Mouse (Mus musculus) embryonic facial prominence, embryonic 11.5 days (tissue): ENCODE measurements around the gene Sema4d. TPM values are rescaled to one million over a fixed set of nuclear protein-coding genes. Genes with fewer than 3 reads are reported as not detected.
A peak's percentile ranks its signal among the peaks of the same experiment; 100 is the strongest.

ENCODE experiments used
- ATAC-seq: fragments of 200-750 bp; cut with Nextera tagmentation; replicated peaks from 2 replicates; pipeline ENCODE4 v1.8.0; 2017; ENCODE audit warnings: low read depth; ENCODE audit not compliant: insufficient number of reproducible peaks, low FRiP score, low TSS enrichment
- DNase-seq: peaks from one replicate; pipeline ENCODE4 v3.0.0-alpha.2; 2015; ENCODE audit warnings: low spot score
- H3K27ac ChIP-seq: fragments of 300-500 bp; sonication (generic); replicated peaks from 2 replicates; pipeline ENCODE4 v1.5.1; 2014; ENCODE audit warnings: mild to moderate bottlenecking, low read depth, low read length, control low read depth
- H3K27me3 ChIP-seq: fragments of 300-500 bp; sonication (generic); 2 replicates; pipeline ENCODE4 v1.6.1; 2014; ENCODE audit warnings: mild to moderate bottlenecking, low read length, moderate library complexity, mixed read lengths; ENCODE audit not compliant: control insufficient read depth, insufficient read depth
- H3K36me3 ChIP-seq: fragments of 300-500 bp; sonication (generic); replicated peaks from 2 replicates; pipeline ENCODE4 v1.6.1; 2014; ENCODE audit warnings: low read depth, mild to moderate bottlenecking, low read length, moderate library complexity, mixed read lengths; ENCODE audit not compliant: control insufficient read depth, insufficient read depth
- H3K4me1 ChIP-seq: fragments of 300-500 bp; sonication (generic); 2 replicates; pipeline ENCODE4 v1.6.1; 2014; ENCODE audit warnings: low read length, mixed read lengths; ENCODE audit not compliant: control insufficient read depth, insufficient read depth
- H3K4me2 ChIP-seq: fragments of 300-500 bp; sonication (generic); 2 replicates; pipeline ENCODE4 v1.6.1; 2014; ENCODE audit warnings: low read depth, mild to moderate bottlenecking, control low read depth, low read length, moderate library complexity
- H3K4me3 ChIP-seq: fragments of 300-500 bp; sonication (generic); 2 replicates; pipeline ENCODE4 v1.5.1; 2014; ENCODE audit warnings: low read depth, low read length, control low read depth
- H3K9ac ChIP-seq: fragments of 300-500 bp; sonication (generic); replicated peaks from 2 replicates; pipeline ENCODE4 v1.6.1; 2014; ENCODE audit warnings: mild to moderate bottlenecking, control low read depth, low read length
- H3K9me3 ChIP-seq: fragments of 300-500 bp; sonication (generic); replicated peaks from 2 replicates; pipeline ENCODE4 v1.6.1; 2016; ENCODE audit warnings: mild to moderate bottlenecking, low read length, inconsistent platforms, mixed read lengths; ENCODE audit not compliant: control insufficient read depth
- WGBS: fragments of 180-500 bp; shearing (Covaris S2); extraction: QIAGEN DNeasy Blood & Tissue Kit; methylation state at CpG from one replicate; pipeline ENCODE4 v1.1.7; 2014; 5-methylcytosine and 5-hydroxymethylcytosine counted together
- polyA plus RNA-seq: library from polyadenylated mRNA; unstranded; fragments of >200 nt; fragmentation: Nextera tagmentation; extraction: Ambion mirVana; gene quantifications from 2 replicates; pipeline ENCODE4 v1.2.1, GENCODE M21; 2014

Gene Sema4d
- polyA plus RNA-seq, 1 experiment from 2014 or later: 5.4 TPM

GRCm38 (mm10) chr13:51753802-51754444 is 39.6 kb downstream of the Sema4d start:
- no peak overlapping the region for H3K4me3 ChIP-seq
- no peak overlapping the region for H3K27ac ChIP-seq
- no peak for ATAC-seq
- 48% methylated on average over 5 of the region's 5 CpGs for WGBS
- no peaks in the 10 kb centered on the region for H3K36me3 ChIP-seq
- no peak for DNase-seq
- no peak overlapping the region for H3K9ac ChIP-seq
- H3K4me2 ChIP-seq: no peak overlapping the region
- peaks cover 7% of the 10 kb centered on the region for H3K4me1 ChIP-seq
- H3K27me3 ChIP-seq: no peaks in the 10 kb centered on the region
- H3K9me3 ChIP-seq: no peaks in the 10 kb centered on the region

GRCm38 (mm10) chr13:51753168-51753465 is 40.4 kb downstream of the Sema4d start:
- Histone ChIP-seq H3K4me2 (no peak overlapping the region), H3K4me3 (no peak overlapping the region), H3K9me3 (no peaks in the 10 kb centered on the region), H3K4me1 (peaks cover 7% of the 10 kb centered on the region), H3K27me3 (no peaks in the 10 kb centered on the region), H3K9ac (no peak overlapping the region), H3K27ac (0 out of 2 replicates have a peak overlapping the region, but pooled peaks have one; percentile 35), H3K36me3 (no peaks in the 10 kb centered on the region)
- ATAC-seq (no peak), DNase-seq (no peak)
- whole genome bisulfite sequencing: 26% methylated on average over 6 of the region's 6 CpGs

DNA sequence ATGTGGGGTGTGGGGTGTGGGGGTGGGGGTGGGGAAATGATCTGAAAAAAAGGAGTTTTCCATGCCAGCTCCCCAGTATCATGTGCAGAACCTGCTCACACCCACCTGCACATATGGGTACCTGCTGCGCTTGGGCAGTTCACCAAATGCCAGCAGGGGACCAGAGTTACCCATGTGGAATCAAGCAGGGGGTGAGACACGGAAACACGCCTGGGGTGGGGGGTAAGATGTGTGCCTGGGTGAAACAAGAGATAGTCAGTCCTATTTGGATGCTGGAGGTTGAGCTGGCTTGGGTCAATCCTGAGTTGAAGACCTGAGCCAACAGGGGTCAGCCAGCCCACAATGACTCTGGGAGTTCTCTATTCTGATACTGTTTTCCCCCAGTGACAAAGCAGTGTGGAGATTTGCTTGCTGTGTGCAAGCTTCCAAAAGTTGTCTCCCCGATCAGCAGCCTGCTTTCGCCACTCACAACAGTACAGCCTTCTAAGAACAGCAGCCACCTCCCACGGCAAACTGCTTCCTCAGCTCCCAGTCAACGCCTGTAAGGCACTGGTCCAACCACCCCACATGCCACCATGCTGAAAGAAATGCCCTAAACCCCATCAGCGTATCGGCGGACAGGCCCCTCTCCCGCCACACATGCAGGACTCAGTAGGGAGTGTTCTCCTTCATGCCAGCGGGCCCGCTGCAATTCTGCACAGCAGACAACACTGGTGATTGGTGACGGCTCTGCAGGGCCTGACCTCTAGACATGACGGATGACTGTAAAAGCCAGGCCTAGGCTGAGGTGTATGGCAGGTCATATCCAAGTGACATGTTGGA is 41.0 kb downstream of the Sema4d start:
- Histone ChIP-seq H3K4me1 (peaks cover 7% of the 10 kb centered on the region), H3K4me3 (no peak overlapping the region), H3K9me3 (no peaks in the 10 kb centered on the region), H3K4me2 (no peak overlapping the region), H3K27ac (0 out of 2 replicates have a peak overlapping the region, but pooled peaks have one; percentile 35), H3K9ac (no peak overlapping the region), H3K27me3 (no peaks in the 10 kb centered on the region), H3K36me3 (no peaks in the 10 kb centered on the region)
- no peak for DNase-seq
- ATAC-seq: no peak
- 63% methylated on average over 15 of the region's 15 CpGs for WGBS

- Histone ChIP-seq H3K36me3 (no peaks in the 10 kb centered on the region), H3K27me3 (no peaks in the 10 kb centered on the region), H3K9me3 (no peaks in the 10 kb centered on the region), H3K4me3 (no peak overlapping the region), H3K9ac (no peak overlapping the region), H3K27ac (peak overlapping the region; percentile 64), H3K4me2 (no peak overlapping the region), H3K4me1 (peaks cover 4% of the 10 kb centered on the region; the same call in 1 of the 2 replicates)
- ATAC-seq (no peak), DNase-seq (peak; percentile 67)
- WGBS: 58% methylated on average over 14 of the region's 14 CpGs
Observed at GRCm38 (mm10) chr13:51749578-51750345, 43.8 kb downstream of the Sema4d start.

- ATAC-seq: 0 out of 2 replicates have a peak, but pooled peaks have one; percentile 16
- peaks cover 3% of the 10 kb centered on the region; the same call in 1 of the 2 replicates for H3K4me1 ChIP-seq
- no peak overlapping the region for H3K4me2 ChIP-seq
Observed at GRCm38 (mm10) chr13:51748009-51748552, 45.5 kb downstream of the Sema4d start.

DNA sequence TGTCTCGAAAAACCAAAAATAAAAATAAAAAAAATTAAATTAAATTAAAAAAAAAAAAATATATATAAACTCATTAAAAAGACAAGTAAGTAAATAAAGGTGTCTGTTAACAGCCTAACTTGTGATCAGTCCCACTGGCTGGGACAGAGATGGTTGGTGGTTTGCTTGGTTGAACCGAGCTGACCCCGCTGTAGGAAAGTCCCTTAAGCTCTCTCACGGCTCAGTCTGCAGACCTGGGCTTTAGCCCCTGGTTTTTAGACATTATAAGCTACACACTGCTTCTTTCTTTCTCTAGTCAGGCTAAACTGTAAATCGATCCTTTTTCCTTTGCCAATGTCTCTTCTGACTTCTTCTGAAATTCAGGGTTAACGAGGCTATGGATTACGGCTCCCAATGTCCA is 46.5 kb downstream of the Sema4d start:
- WGBS: 69% methylated on average over 7 of the region's 7 CpGs
- no peaks in the 10 kb centered on the region for H3K36me3 ChIP-seq
- H3K27ac ChIP-seq: no peak overlapping the region
- no peaks in the 10 kb centered on the region for H3K27me3 ChIP-seq
- H3K9ac ChIP-seq: no peak overlapping the region
- H3K4me2 ChIP-seq: no peak overlapping the region
- H3K9me3 ChIP-seq: no peaks in the 10 kb centered on the region
- ATAC-seq (no peak), DNase-seq (no peak)
- H3K4me3 ChIP-seq: no peak overlapping the region
- H3K4me1 ChIP-seq: no peaks in the 10 kb centered on the region

More at GRCm38 (mm10) chr13:51748009-51748552, 45.5 kb downstream of the Sema4d start:
- no peak for DNase-seq
- no peak overlapping the region for H3K9ac ChIP-seq
- H3K27ac ChIP-seq: no peak overlapping the region
- no peaks in the 10 kb centered on the region for H3K36me3 ChIP-seq
- 67% methylated on average over 12 of the region's 12 CpGs for WGBS
- no peaks in the 10 kb centered on the region for H3K9me3 ChIP-seq
- H3K27me3 ChIP-seq: no peaks in the 10 kb centered on the region
- no peak overlapping the region for H3K4me3 ChIP-seq

DNA sequence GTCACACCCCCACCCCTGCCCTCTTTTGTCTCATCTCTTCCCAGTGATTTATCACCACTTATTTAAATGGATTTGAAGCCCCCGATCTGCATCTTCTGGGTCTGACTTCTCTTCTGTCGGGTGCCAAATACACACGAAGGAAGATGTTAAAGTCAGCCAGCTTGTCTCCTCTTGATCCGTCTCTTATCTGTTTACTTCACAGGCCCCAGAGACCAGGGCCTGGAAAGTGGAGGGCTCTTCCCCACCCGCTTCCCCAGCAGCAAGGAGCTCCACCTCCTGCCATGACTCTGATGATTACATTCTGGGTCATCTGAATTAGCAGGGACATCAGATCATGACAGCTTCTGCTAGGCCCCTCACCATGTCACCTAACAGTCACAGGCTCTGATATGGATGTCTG is 47.7 kb downstream of the Sema4d start:
- 83% methylated on average over 5 of the region's 5 CpGs for WGBS
- H3K27me3 ChIP-seq: no peaks in the 10 kb centered on the region
- no peak overlapping the region for H3K4me3 ChIP-seq
- DNase-seq (no peak), ATAC-seq (no peak)
- H3K4me1 ChIP-seq: no peaks in the 10 kb centered on the region
- H3K9me3 ChIP-seq: no peaks in the 10 kb centered on the region
- H3K27ac ChIP-seq: no peak overlapping the region
- no peaks in the 10 kb centered on the region for H3K36me3 ChIP-seq
- no peak overlapping the region for H3K4me2 ChIP-seq
- H3K9ac ChIP-seq: no peak overlapping the region
